ENCODE assay signal across 24 mouse cellular contexts in genomic region chr5:25870632-25871031, GRCm38 (mm10).
A peak's percentile ranks its signal among the peaks of the same experiment; 100 is the strongest.
DNase-seq lines count a peak whose midpoint lies in the region; ATAC-seq and TF ChIP-seq lines count a peak whose summit lies in the region.
"Had no signal": no experiment of that assay in that cellular context is flagged by ENCODE, and none has a peak within 500 bp of the region (broad histone marks: within the 10 kb centered on the region; RNA-seq: fewer than 3 reads in every experiment).

No protein-coding gene starts in this region.

- TF ChIP-seq CTCF in layer of hippocampus, adult 2 months (conservative IDR thresholded peaks at IDR 0.05): peak; percentile 34

- peaks cover 16% of the 10 kb centered on the region for H3K4me1 ChIP-seq in forebrain, embryonic 15.5 days
- peaks cover 17% of the 10 kb centered on the region for H3K4me1 ChIP-seq in forebrain, embryonic 10.5 days
- peaks cover 13% of the 10 kb centered on the region; the same call in 1 of the 2 replicates for H3K4me1 ChIP-seq in neural tube, embryonic 13.5 days (replicated peaks)
- H3K4me1 ChIP-seq: heart, embryonic 10.5 days had no signal

- no peak overlapping the region for H3K9ac ChIP-seq in forebrain, embryonic 15.5 days (replicated peaks)
- H3K9ac ChIP-seq in neural tube, embryonic 13.5 days: no peak overlapping the region
- H3K9ac ChIP-seq: hindbrain, embryonic 15.5 days; kidney, embryonic 15.5 days; limb, embryonic 15.5 days; midbrain, embryonic 15.5 days had no signal

- H3K36me3 ChIP-seq in forebrain, embryonic 15.5 days: no peaks in the 10 kb centered on the region
- no peaks in the 10 kb centered on the region for H3K36me3 ChIP-seq in forebrain, embryonic 10.5 days (replicated peaks)
- H3K36me3 ChIP-seq in neural tube, embryonic 13.5 days: no peaks in the 10 kb centered on the region
- H3K36me3 ChIP-seq: heart, embryonic 10.5 days; hindbrain, embryonic 15.5 days; kidney, embryonic 15.5 days; limb, embryonic 15.5 days; midbrain, embryonic 15.5 days had no signal

- H3K4me2 ChIP-seq in forebrain, embryonic 15.5 days (replicated peaks): no peak overlapping the region
- H3K4me2 ChIP-seq in neural tube, embryonic 13.5 days: no peak overlapping the region
- H3K4me2 ChIP-seq: hindbrain, embryonic 15.5 days; kidney, embryonic 15.5 days; limb, embryonic 15.5 days; midbrain, embryonic 15.5 days had no signal

- H3K4me3 ChIP-seq in forebrain, embryonic 15.5 days: no peak overlapping the region
- H3K4me3 ChIP-seq in forebrain, embryonic 10.5 days: no peak overlapping the region
- no peak overlapping the region for H3K4me3 ChIP-seq in layer of hippocampus, adult 2 months
- H3K4me3 ChIP-seq in neural tube, embryonic 13.5 days: no peak overlapping the region
- H3K4me3 ChIP-seq: gastrocnemius, adult 2 months; heart, embryonic 10.5 days; hindbrain, embryonic 15.5 days; kidney, embryonic 15.5 days; limb, embryonic 15.5 days; midbrain, embryonic 15.5 days had no signal

- no peak for DNase-seq in forebrain, embryonic 10.5 days (ENCODE audit: extremely low spot score, low spot score)
- no peak for DNase-seq in layer of hippocampus, adult 2 months (ENCODE audit: low spot score in 2 of 2)
- no peak for DNase-seq in layer of hippocampus, postnatal 14 days (ENCODE audit: low spot score in 2 of 2)
- no peak for DNase-seq in neural tube, embryonic 10.5 days (ENCODE audit: extremely low spot score, low spot score)
- DNase-seq in gastrocnemius, adult 18-20 months (ENCODE audit: low spot score): no peak
- DNase-seq in cerebellum, adult 11-12 months: no peak
- DNase-seq: adrenal gland, adult 8-10 months; cerebellum, adult 2 months; cerebellum, postnatal 36 days; gastrocnemius, adult 2 months; heart, postnatal 4 days; left cerebral cortex, postnatal 4 days; lung, adult 18-20 months; lung, postnatal 14 days had no signal

- 70% methylated on average over 3 of the region's 3 CpGs for WGBS in forebrain, embryonic 15.5 days
- WGBS in forebrain, embryonic 10.5 days: 57% methylated on average over 3 of the region's 3 CpGs
- 63% methylated on average over 3 of the region's 3 CpGs for WGBS in neural tube, embryonic 13.5 days

- no peaks in the 10 kb centered on the region for H3K27me3 ChIP-seq in forebrain, embryonic 15.5 days
- H3K27me3 ChIP-seq in forebrain, embryonic 10.5 days (ENCODE audit: poor library complexity, severe bottlenecking): no peaks in the 10 kb centered on the region
- H3K27me3 ChIP-seq in neural tube, embryonic 13.5 days: no peaks in the 10 kb centered on the region
- H3K27me3 ChIP-seq: hindbrain, embryonic 15.5 days; kidney, embryonic 15.5 days; limb, embryonic 15.5 days; midbrain, embryonic 15.5 days had no signal

- no peaks in the 10 kb centered on the region for H3K9me3 ChIP-seq in forebrain, embryonic 15.5 days
- H3K9me3 ChIP-seq in forebrain, embryonic 10.5 days: no peaks in the 10 kb centered on the region
- no peaks in the 10 kb centered on the region for H3K9me3 ChIP-seq in neural tube, embryonic 13.5 days
- H3K9me3 ChIP-seq: heart, embryonic 10.5 days; hindbrain, embryonic 15.5 days; kidney, embryonic 15.5 days; limb, embryonic 15.5 days; midbrain, embryonic 15.5 days had no signal

- no peak overlapping the region for H3K27ac ChIP-seq in forebrain, embryonic 15.5 days (replicated peaks)
- H3K27ac ChIP-seq in forebrain, embryonic 10.5 days: no peak overlapping the region
- H3K27ac ChIP-seq in layer of hippocampus, adult 2 months: no peak overlapping the region
- H3K27ac ChIP-seq in neural tube, embryonic 13.5 days (replicated peaks): 0 out of 2 replicates have a peak overlapping the region, but pooled peaks have one; percentile 39
- H3K27ac ChIP-seq: gastrocnemius, adult 2 months; heart, embryonic 10.5 days; kidney, embryonic 15.5 days; limb, embryonic 15.5 days; stomach, postnatal 0 days had no signal

- peak; percentile 30; the same call in 1 of the 2 replicates for ATAC-seq in forebrain, embryonic 15.5 days (replicated peaks)
- no peak for ATAC-seq in neural tube, embryonic 13.5 days (ENCODE audit: low read depth)
- ATAC-seq: activated CD4-positive, CD25-positive, alpha-beta regulatory T cell, adult 4 months; intestine, embryonic 16.5 days had no signal
